Mouse (Mus musculus): ENCODE results near the gene Hnrnph2. TPM values are rescaled to one million over a fixed set of nuclear protein-coding genes. Genes with fewer than 3 reads are reported as not detected.

Hnrnph2 gene
- polyA plus RNA-seq (2012), result 11.2 and 18.8 TPM in 2 replicates

DNA sequence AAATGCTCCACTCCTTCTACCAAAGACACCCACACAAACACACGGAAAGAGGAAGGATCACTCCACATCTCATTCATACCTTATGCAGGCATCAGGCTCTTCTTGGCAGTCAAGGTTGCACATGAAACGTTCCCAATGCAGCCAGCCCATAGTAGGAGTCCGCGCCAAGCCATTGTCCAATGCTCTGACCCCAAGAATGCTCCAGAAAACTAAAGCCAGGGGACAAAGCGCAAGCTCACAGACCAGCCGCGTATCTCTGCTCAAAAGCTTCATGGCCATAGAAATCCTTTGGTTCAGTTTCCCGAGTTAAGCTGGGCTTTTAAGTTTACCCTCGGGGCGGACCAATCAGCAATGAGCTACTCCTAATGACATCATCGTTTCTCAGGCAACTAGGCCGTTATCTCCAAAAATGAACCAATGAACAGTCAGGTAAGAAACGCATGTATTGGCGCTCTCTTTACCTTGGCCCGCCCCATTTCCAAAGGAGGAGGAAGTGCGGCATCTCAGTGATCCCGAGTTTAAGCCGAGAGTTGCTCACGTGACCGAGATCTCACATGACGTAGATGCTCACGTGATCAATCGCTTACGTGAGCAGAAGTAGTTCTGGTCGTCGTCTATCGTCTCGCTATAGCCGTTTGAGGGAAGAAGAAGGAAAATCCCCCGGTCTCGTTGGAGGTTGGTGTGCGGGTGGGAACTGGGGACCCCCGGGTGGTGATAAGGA lies at the start of gene Hnrnph2, which contains the start of gene Gla:
Gene Hnrnph2 (plus strand): TSS at position 521 of the 721 bp plus-strand sequence.
Gene Gla (minus strand): TSS at position 467 of the 721 bp plus-strand sequence.
- no peak for TF ChIP-seq GATA1 (IDR thresholded peaks at IDR 0.05; ENCODE audit: low read length)

DNA sequence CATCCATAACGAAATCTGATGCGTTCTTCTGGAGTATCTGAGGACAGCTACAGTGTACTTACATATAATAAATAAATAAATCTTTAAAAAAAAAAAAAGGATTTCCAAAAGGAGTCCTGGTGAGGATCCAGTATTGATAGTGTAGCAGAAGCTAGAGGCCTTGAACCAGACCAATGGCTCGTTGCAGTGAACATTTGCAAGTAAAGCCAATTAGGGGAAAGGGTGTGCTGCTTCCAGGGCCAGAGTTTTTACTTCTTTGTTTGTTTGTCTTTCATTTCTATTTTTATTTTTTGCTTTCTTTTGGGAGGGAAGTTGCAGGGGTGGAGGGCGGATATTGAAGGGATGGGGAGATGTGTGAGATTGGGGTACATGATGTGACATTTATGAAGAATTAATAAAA lies 47.7 kb upstream of the Hnrnph2 start:
- no peak for TF ChIP-seq GATA1 (IDR thresholded peaks at IDR 0.05; ENCODE audit: low read length)

DNA sequence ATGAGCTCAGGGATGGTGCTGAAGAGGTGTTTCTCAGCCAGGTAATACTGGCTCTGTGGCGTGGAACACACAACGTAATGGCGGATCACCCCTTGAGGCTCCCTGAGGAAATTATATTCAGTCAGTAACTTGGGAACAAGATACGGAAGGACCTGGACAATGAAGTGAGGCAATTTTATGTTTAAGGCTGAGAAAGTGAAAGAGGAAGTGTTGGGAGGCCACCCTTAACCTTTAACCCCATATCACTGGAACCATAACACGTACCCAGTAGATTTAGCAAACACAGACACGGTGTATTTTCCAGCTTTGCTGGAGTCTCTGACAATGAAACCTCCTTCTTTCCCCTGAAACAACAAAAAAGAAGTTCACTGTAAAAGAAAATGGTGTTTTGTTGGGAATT lies 46.6 kb upstream of the Hnrnph2 start:
- TF ChIP-seq GATA1 (IDR thresholded peaks at IDR 0.05; ENCODE audit: low read length), result no peak

DNA sequence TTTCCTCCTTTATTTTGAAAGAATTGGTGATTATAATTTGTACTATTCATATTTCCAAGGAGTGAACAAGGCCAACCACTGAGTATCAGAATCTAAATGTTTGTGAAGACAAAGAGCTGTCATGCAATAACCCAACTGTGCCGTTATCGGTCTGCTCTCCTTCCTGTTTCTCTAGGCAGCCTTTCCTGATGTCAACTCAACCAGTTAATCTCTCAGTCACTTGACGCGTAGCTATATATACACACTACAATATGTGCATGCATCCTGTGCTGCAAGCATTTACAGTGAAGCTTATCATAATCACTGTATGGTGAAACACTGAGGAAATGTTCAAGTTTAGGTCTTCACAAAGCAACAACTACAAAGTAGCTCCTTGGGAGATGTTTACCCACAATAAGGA lies 36.7 kb upstream of the Hnrnph2 start:
- TF ChIP-seq GATA1 (IDR thresholded peaks at IDR 0.05; ENCODE audit: low read length), result no peak

DNA sequence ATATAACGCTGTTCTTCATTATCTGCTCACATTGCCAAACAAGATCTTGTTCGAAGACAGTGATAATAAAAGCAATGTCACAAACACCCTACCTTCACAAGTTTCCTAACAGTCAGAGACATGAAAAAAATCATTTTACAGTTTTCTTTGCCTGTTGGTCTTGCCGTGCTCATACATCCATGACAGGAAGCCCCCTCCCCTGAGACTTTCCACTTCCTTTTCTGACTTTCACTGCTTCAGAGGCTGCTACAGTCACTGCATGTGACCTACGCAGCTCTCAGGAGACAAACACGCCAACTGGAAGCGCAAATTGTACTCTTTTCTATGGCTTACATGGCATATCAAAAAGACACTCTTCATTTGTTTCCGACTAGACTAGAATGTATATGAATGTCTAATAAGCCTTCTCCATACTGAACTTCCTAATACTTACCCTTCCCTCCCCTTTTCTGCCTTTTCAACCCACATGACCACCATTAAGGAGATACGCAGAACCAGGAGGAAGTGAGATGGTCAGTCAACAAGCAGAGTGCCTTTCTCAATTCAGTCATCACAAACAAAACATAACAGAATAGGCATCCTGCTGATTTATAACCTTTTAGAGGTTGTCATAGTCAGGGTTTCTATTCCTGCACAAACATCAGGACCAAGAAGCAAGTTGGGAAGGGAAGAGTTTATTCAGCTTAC lies 34.3 kb upstream of the Hnrnph2 start:
- no peak for TF ChIP-seq GATA1 (IDR thresholded peaks at IDR 0.05; ENCODE audit: low read length)

DNA sequence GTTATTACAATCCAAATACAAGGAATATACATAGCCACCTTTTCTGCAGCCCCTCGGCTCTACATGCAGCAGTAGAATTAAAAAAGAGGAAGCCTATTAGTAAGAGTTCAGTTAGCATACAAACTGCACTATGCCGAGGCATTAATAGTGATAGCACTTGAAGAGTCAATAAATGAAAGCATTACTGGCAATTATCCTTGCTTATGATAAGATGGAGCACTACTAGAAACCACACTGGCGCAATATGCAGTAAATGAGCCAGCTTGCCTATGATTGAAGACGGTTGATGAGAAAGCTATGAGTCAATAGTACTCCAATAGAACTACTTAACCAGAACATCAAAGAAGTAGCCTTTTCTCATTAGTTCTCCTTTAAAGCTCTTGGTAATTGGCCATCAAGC lies 23.1 kb upstream of the Hnrnph2 start:
- no peak for TF ChIP-seq GATA1 (IDR thresholded peaks at IDR 0.05; ENCODE audit: low read length)

DNA sequence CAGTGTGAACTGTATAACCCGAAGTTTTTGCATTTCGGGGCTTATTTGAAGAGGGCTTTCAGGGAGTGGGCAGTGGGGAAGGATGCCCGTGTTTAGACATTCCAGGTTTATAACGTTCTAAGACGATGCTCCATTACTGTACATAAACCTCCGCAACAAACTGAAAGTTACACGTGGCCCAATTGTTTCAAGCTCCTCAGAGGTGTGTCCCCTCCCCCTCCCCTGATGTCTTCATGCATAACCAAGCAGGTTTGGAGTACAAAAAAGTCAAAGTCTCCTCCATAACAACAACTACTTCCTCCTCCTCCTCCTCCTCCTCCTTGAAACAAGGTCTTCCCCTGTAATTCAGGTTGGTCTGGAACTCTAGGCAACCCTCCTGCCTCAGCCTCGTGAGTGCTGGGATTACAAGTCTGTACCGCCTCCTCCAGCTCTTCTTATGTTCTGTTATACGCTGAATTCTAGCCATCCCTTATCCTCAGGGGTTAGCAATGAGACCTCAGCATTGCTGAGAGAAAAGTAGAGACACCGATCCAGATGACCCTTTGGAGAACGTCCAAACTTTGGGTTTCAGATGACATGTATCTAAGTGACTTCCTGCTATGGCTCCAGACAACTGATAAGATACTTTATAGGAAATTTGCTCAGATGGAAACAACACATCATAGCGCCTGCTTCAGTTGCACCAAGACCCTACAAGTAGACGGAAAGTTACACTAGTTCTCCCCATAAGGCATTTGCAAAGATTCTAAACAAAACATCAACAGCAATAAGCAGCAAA lies 20.3 kb upstream of the Hnrnph2 start:
- TF ChIP-seq GATA1 (IDR thresholded peaks at IDR 0.05; ENCODE audit: low read length), result no peak

DNA sequence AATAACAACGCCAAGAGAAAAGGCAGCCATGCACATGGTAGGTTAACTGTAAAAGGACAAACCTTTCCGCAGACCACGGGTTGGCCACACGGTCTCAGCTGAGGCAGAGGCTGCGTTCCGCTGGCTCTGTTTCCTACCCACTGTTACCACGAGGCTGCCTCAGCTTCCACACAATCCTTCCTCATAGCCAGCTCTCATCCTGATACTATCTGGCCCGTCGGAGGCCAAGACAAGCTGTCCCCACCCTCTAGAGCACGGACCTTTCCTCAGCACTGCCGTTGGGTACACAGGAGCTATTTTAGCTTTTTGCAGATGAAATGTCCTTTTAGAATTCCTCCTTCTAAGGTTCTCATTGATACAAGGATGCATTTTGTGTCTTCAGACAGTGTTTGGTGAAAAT lies 18.7 kb upstream of the Hnrnph2 start:
- TF ChIP-seq GATA1 (IDR thresholded peaks at IDR 0.05; ENCODE audit: low read length), result no peak

DNA sequence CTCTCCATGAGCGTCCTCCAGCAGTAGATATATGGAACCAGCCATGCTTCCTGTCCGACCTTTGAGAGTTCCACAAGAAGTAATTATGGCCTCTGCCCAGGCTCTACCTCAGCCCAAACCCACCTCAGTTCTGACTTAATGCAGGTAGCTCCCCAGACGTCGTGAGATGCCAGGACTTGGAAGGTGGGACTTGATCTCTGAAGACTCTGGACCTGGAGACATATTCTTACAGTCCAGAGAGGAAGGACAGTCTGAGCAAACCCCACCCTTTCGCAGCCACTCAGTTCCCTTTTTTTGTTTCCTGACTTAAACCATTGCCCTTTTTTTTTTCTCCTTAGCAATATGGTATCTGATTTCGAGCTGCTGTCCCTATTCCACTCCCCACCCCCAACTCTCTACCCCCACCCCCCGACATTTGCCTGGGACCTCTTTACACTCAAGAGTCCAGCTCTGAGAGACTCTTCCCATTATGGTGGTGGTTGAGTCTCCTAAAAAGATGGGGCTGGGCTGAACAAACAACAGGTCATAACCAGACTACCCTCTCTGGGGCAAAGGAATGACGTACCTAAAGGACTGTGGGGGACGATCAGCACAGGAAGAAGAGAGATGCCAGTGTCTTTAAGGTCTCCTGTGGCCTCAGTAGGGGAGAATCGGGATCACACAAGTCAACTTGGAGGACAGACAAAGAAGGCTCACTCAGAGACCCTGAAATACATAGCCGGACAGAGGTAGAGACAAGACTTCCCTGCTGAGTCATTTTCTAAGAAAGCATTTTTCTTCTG lies 17.9 kb upstream of the Hnrnph2 start, which contains the start of gene Btk:
Gene Btk (minus strand): TSS at position 683 of the 782 bp plus-strand sequence.
- no peak for TF ChIP-seq GATA1 (IDR thresholded peaks at IDR 0.05; ENCODE audit: low read length)

DNA sequence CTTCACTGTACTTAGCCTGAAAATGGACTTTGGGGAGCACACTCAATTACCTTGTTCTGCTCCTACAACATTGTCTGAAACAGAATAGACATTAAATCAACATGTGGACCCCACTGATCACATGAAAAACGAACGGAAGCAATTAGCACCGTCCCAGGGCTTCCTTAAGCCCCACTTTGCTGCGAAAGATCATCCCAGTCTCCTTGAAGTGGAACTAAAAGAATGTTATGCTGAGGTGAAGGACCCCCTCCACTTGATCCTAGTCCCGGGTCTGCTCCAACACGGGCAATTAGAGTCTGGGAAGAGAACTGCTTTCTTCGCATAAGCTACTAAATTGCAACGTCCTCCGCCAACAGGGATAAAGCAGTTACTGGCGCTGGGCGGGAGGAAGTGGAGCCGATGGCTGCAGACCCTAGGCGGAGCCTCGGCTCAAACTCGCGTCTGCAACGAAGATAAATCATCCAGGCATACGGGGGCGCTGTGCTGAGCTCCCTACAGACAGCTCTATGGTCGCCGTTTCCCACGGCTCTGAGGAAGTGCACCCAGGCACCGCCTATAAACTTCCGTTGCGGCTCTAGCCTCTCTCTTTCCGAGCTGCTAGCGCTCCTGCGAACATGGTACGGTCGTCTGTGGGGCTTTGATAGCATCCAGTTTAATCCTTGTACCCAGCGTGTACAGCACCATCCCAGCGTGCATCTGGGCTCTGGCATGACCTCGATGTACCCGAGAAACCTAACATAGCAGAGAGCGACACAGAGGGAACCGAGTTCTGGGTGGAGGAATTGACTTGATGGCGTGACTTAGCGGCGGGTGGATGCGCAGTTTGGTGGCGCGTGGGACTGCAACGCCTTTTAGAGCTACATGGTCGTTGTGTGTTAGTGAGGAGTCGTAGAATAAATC lies 15.6 kb upstream of the Hnrnph2 start, which contains the start of gene Rpl36a:
Gene Rpl36a (plus strand): TSS at position 552 of the 900 bp plus-strand sequence.
- TF ChIP-seq GATA1 (IDR thresholded peaks at IDR 0.05; ENCODE audit: low read length), result no peak

DNA sequence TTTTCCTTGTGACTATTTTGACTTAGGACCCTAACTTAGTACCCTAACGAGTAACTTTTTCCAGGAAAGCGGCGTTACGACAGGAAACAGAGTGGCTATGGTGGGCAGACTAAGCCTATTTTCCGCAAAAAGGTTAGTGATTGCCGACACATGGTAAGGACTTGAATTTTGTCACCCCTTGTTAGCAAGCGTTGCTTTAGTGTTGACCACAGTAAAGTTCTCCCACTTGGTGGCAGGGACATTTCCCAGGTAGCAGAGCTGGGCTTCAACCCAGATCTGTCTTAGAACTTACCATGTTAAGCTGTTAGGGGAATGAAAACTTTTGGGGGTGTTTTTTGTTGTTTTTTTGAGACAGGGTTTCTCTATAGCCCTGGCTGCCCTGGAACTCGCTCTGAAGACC lies 14.5 kb upstream of the Hnrnph2 start:
- no peak for TF ChIP-seq GATA1 (IDR thresholded peaks at IDR 0.05; ENCODE audit: low read length)

DNA sequence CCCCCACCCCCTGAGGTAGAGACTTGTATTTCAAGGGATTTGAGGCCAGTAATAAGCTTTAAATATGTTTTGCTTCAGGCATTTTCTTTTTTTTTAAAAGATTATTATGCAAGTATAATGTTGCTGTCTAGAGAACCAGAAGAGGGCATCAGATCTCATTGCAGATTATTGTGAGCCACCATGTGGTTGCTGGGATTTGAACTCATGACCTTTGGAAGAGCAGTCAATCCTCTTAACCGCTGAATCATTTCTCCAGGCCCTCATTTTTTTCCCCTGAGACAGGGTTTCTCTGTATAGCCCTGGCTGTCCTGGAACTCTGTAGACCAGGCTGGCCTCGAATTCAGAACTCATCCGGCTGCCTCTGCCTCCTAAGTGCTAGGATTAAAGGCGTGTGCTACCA lies 12.7 kb upstream of the Hnrnph2 start:
- TF ChIP-seq GATA1 (IDR thresholded peaks at IDR 0.05; ENCODE audit: low read length), result no peak

DNA sequence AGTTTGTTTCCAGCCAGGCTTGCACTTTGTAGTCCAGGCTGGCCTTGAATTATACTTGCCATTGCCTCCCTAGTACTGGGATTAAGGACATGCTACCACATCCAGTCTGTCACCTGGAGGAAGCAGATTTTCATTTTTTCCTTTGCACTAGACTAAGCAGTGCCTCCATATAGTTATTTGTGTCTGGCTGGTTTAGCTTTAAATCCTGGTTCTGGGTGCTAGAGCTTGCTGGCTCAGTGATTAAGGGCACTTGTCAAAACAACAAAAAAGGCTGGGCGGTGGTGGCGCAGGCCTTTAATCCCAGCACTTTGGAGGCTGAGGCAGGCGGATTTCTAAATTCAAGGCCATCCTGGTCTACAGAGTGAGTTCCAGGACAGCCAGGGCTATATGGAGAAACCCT lies 12.0 kb upstream of the Hnrnph2 start:
- no peak for TF ChIP-seq GATA1 (IDR thresholded peaks at IDR 0.05; ENCODE audit: low read length)

DNA sequence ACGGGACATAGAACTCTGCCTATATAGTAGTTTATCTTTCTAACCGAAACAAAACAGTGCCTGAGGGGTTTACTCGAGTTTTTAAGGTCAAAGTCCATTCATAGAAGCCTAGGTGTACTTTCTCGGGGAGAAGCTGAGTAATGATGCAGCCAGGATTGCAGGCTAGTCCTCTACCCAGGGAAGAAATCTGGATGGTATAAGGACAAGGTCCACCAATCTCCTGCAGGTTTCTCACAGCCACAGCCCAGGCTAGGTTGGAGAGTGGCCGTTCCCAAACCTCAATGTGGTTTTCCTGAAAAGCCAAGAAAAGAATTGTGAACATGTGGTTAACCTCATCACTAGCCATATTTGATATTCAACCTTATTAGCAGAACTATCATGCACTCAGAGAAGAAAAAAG lies 11.1 kb upstream of the Hnrnph2 start:
- no peak for TF ChIP-seq GATA1 (IDR thresholded peaks at IDR 0.05; ENCODE audit: low read length)
